Mouse (Mus musculus): ENCODE data around the gene Plin3.

The Plin3 gene

GRCm38 (mm10) chr17:56292531-56293222, at the start of gene Plin3:
Plin3 (minus strand) TSS chr17:56292873.
- in situ Hi-C loops (cut with MboI, MseI): loop anchor here (25.0 kb wide), 1 partner anchor 995 kb away; the partner anchor contains the start of gene Vav1

- in situ Hi-C loops (cut with MboI, MseI): no loop called here
Observed at GRCm38 (mm10) chr17:56340717-56341116, 48.0 kb upstream of the Plin3 start.

- in situ Hi-C loops (cut with MboI, MseI): no loop called here
Observed at GRCm38 (mm10) chr17:56338909-56339308, 46.2 kb upstream of the Plin3 start.

- in situ Hi-C loops (cut with MboI, MseI): no loop called here
Observed at GRCm38 (mm10) chr17:56337791-56338190, 45.1 kb upstream of the Plin3 start.

- in situ Hi-C loops (cut with MboI, MseI): no loop called here
Observed at GRCm38 (mm10) chr17:56337190-56337589, 44.5 kb upstream of the Plin3 start.

- in situ Hi-C loops (cut with MboI, MseI): no loop called here
Observed at GRCm38 (mm10) chr17:56332987-56333386, 40.3 kb upstream of the Plin3 start.

- in situ Hi-C loops (cut with MboI, MseI): no loop called here
Observed at GRCm38 (mm10) chr17:56331256-56331655, 38.6 kb upstream of the Plin3 start.

- in situ Hi-C loops (cut with MboI, MseI): no loop called here
Observed at GRCm38 (mm10) chr17:56330345-56330744, 37.7 kb upstream of the Plin3 start.

GRCm38 (mm10) chr17:56329267-56329666, 36.6 kb upstream of the Plin3 start:
- in situ Hi-C loops (cut with MboI, MseI): no loop called here

- in situ Hi-C loops (cut with MboI, MseI): no loop called here
Observed at GRCm38 (mm10) chr17:56326153-56327147, 33.8 kb upstream of the Plin3 start.

- in situ Hi-C loops (cut with MboI, MseI): no loop called here
Observed at GRCm38 (mm10) chr17:56325450-56326152, 32.9 kb upstream of the Plin3 start, which contains the start of gene Kdm4b. Kdm4b (plus strand) TSS chr17:56326062.

- in situ Hi-C loops (cut with MboI, MseI): no loop called here
Observed at GRCm38 (mm10) chr17:56324419-56324818, 31.7 kb upstream of the Plin3 start.

GRCm38 (mm10) chr17:56309191-56309945, 16.7 kb upstream of the Plin3 start:
- in situ Hi-C loops (cut with MboI, MseI): loop anchor here (10.0 kb wide), 1 partner anchor 685 kb away; the partner anchor contains the start of genes Alkbh7 and Clpp

GRCm38 (mm10) chr17:56308088-56308487, 15.4 kb upstream of the Plin3 start:
- in situ Hi-C loops (cut with MboI, MseI): loop anchor here (10.0 kb wide), 1 partner anchor 687 kb away; the partner anchor contains the start of genes Alkbh7 and Clpp

- in situ Hi-C loops (cut with MboI, MseI): loop anchor here (10.0 kb wide), 1 partner anchor 689 kb away; the partner anchor contains the start of genes Alkbh7 and Clpp
Observed at GRCm38 (mm10) chr17:56305826-56306225, 13.2 kb upstream of the Plin3 start.

- in situ Hi-C loops (cut with MboI, MseI): loop anchor here (10.0 kb wide), 1 partner anchor 690 kb away; the partner anchor contains the start of genes Alkbh7 and Clpp
Observed at GRCm38 (mm10) chr17:56305156-56305555, 12.5 kb upstream of the Plin3 start.

- in situ Hi-C loops (cut with MboI, MseI): loop anchor here (10.0 kb wide), 1 partner anchor 690 kb away; the partner anchor contains the start of genes Alkbh7 and Clpp
Observed at GRCm38 (mm10) chr17:56304718-56305117, 12.0 kb upstream of the Plin3 start.

- in situ Hi-C loops (cut with MboI, MseI): loop anchor here (10.0 kb wide), 1 partner anchor 691 kb away; the partner anchor contains the start of genes Alkbh7 and Clpp
Observed at GRCm38 (mm10) chr17:56303847-56304586, 11.3 kb upstream of the Plin3 start.

GRCm38 (mm10) chr17:56303160-56303846, 10.6 kb upstream of the Plin3 start, which contains the start of gene Uhrf1:
Uhrf1 (plus strand) TSS chr17:56303321.
- in situ Hi-C loops (cut with MboI, MseI): loop anchor here (10.0 kb wide), 1 partner anchor 691 kb away; the partner anchor contains the start of genes Alkbh7 and Clpp

Measured in T-helper 1 cell (primary cell).